Mouse (Mus musculus): Measurements from ENCODE around the gene Nav2. TPM values are rescaled to one million over a fixed set of nuclear protein-coding genes. Genes with fewer than 3 reads are reported as not detected.

The Nav2 gene
- polyA plus RNA-seq, 1 experiment from 2014 or later, result 22.4 TPM

GRCm38 (mm10) chr7:49078930-49079329 is 170.4 kb downstream of the Nav2 start:
- no peak overlapping the region for H3K27ac ChIP-seq (ENCODE audit: low read length)
- H3K36me3 ChIP-seq (ENCODE audit: insufficient read depth, low read length), result no peaks in the 10 kb centered on the region
- H3K9ac ChIP-seq (replicated peaks; ENCODE audit: low read depth), result no peak overlapping the region
- no peaks in the 10 kb centered on the region for H3K9me3 ChIP-seq (ENCODE audit: low read length)
- DNase-seq (ENCODE audit: low spot score) (no peak), ATAC-seq (no peak)
- H3K4me2 ChIP-seq (replicated peaks; ENCODE audit: low read depth, low read length), result no peak overlapping the region
- TF ChIP-seq CTCF (IDR thresholded peaks at IDR 0.05), result no peak
- no peak for TF ChIP-seq EP300 (IDR thresholded peaks at IDR 0.05)
- no peaks in the 10 kb centered on the region for H3K27me3 ChIP-seq (replicated peaks; ENCODE audit: insufficient read depth, low read length)
- H3K4me1 ChIP-seq (ENCODE audit: insufficient read depth, low read depth, low read length), result no peaks in the 10 kb centered on the region; the same call in 1 of the 2 replicates
- 79% methylated on average over 5 of the region's 5 CpGs for WGBS
- H3K4me3 ChIP-seq (ENCODE audit: low read depth, low read length), result no peak overlapping the region

GRCm38 (mm10) chr7:49082585-49083165 is 174.2 kb downstream of the Nav2 start:
- H3K27me3 ChIP-seq (replicated peaks; ENCODE audit: insufficient read depth, low read length), result no peaks in the 10 kb centered on the region
- H3K4me1 ChIP-seq (ENCODE audit: insufficient read depth, low read depth, low read length), result no peaks in the 10 kb centered on the region; the same call in 1 of the 2 replicates
- ATAC-seq (0 out of 2 replicates have a peak, but pooled peaks have one; percentile 40), DNase-seq (ENCODE audit: low spot score) (peak; percentile 18)
- no peak overlapping the region for H3K4me3 ChIP-seq (ENCODE audit: low read depth, low read length)
- H3K27ac ChIP-seq (ENCODE audit: low read length), result no peak overlapping the region
- no peaks in the 10 kb centered on the region for H3K36me3 ChIP-seq (ENCODE audit: insufficient read depth, low read length)
- no peak overlapping the region for H3K4me2 ChIP-seq (replicated peaks; ENCODE audit: low read depth, low read length)
- WGBS, result 50% methylated on average over 4 of the region's 4 CpGs
- no peak overlapping the region for H3K9ac ChIP-seq (replicated peaks; ENCODE audit: low read depth)
- TF ChIP-seq EP300 (IDR thresholded peaks at IDR 0.05) (no peak; the same call in 1 of the 2 replicates), CTCF (IDR thresholded peaks at IDR 0.05) (no peak)
- H3K9me3 ChIP-seq (ENCODE audit: low read length), result no peaks in the 10 kb centered on the region

GRCm38 (mm10) chr7:49084768-49085167 is 176.3 kb downstream of the Nav2 start:
- ATAC-seq, result no peak
- no peak for DNase-seq (ENCODE audit: low spot score)
- Histone ChIP-seq H3K9ac (replicated peaks; ENCODE audit: low read depth) (no peak overlapping the region), H3K27ac (ENCODE audit: low read length) (no peak overlapping the region), H3K36me3 (ENCODE audit: insufficient read depth, low read length) (no peaks in the 10 kb centered on the region), H3K4me3 (ENCODE audit: low read depth, low read length) (no peak overlapping the region), H3K4me1 (ENCODE audit: insufficient read depth, low read depth, low read length) (no peaks in the 10 kb centered on the region; the same call in 1 of the 2 replicates), H3K9me3 (ENCODE audit: low read length) (no peaks in the 10 kb centered on the region), H3K4me2 (replicated peaks; ENCODE audit: low read depth, low read length) (no peak overlapping the region), H3K27me3 (replicated peaks; ENCODE audit: insufficient read depth, low read length) (no peaks in the 10 kb centered on the region)
- TF ChIP-seq CTCF (IDR thresholded peaks at IDR 0.05) (no peak), EP300 (IDR thresholded peaks at IDR 0.05) (no peak)
- WGBS, result 40% methylated on average over 8 of the region's 8 CpGs

GRCm38 (mm10) chr7:49085759-49086158 is 177.2 kb downstream of the Nav2 start:
- DNase-seq (ENCODE audit: low spot score) (no peak), ATAC-seq (no peak)
- no peaks in the 10 kb centered on the region for H3K9me3 ChIP-seq (ENCODE audit: low read length)
- WGBS, result 81% methylated on average over 10 of the region's 10 CpGs
- no peak overlapping the region for H3K27ac ChIP-seq (ENCODE audit: low read length)
- no peak overlapping the region for H3K9ac ChIP-seq (replicated peaks; ENCODE audit: low read depth)
- no peaks in the 10 kb centered on the region for H3K36me3 ChIP-seq (ENCODE audit: insufficient read depth, low read length)
- H3K4me1 ChIP-seq (ENCODE audit: insufficient read depth, low read depth, low read length), result no peaks in the 10 kb centered on the region; the same call in 1 of the 2 replicates
- TF ChIP-seq CTCF (IDR thresholded peaks at IDR 0.05) (no peak), EP300 (IDR thresholded peaks at IDR 0.05) (no peak)
- H3K27me3 ChIP-seq (replicated peaks; ENCODE audit: insufficient read depth, low read length), result no peaks in the 10 kb centered on the region
- no peak overlapping the region for H3K4me3 ChIP-seq (ENCODE audit: low read depth, low read length)
- H3K4me2 ChIP-seq (replicated peaks; ENCODE audit: low read depth, low read length), result no peak overlapping the region

- H3K27ac ChIP-seq (ENCODE audit: low read length), result no peak overlapping the region
- DNase-seq (ENCODE audit: low spot score) (no peak), ATAC-seq (no peak)
- WGBS, result 72% methylated on average over 5 of the region's 5 CpGs
- no peak overlapping the region for H3K9ac ChIP-seq (replicated peaks; ENCODE audit: low read depth)
- H3K4me3 ChIP-seq (ENCODE audit: low read depth, low read length), result no peak overlapping the region
- TF ChIP-seq EP300 (IDR thresholded peaks at IDR 0.05) (no peak), CTCF (IDR thresholded peaks at IDR 0.05) (no peak)
- no peaks in the 10 kb centered on the region for H3K27me3 ChIP-seq (replicated peaks; ENCODE audit: insufficient read depth, low read length)
- H3K4me2 ChIP-seq (replicated peaks; ENCODE audit: low read depth, low read length), result no peak overlapping the region
- H3K36me3 ChIP-seq (ENCODE audit: insufficient read depth, low read length), result no peaks in the 10 kb centered on the region
- no peaks in the 10 kb centered on the region; the same call in 1 of the 2 replicates for H3K4me1 ChIP-seq (ENCODE audit: insufficient read depth, low read depth, low read length)
- H3K9me3 ChIP-seq (ENCODE audit: low read length), result no peaks in the 10 kb centered on the region
Measured at GRCm38 (mm10) chr7:49087154-49087553, 178.6 kb downstream of the Nav2 start.

GRCm38 (mm10) chr7:49088198-49088912 is 179.8 kb downstream of the Nav2 start:
- DNase-seq (ENCODE audit: low spot score) (no peak), ATAC-seq (no peak)
- TF ChIP-seq CTCF (IDR thresholded peaks at IDR 0.05) (no peak), EP300 (IDR thresholded peaks at IDR 0.05) (no peak)
- Histone ChIP-seq H3K4me3 (ENCODE audit: low read depth, low read length) (no peak overlapping the region), H3K36me3 (ENCODE audit: insufficient read depth, low read length) (no peaks in the 10 kb centered on the region), H3K4me1 (ENCODE audit: insufficient read depth, low read depth, low read length) (no peaks in the 10 kb centered on the region), H3K9ac (replicated peaks; ENCODE audit: low read depth) (no peak overlapping the region), H3K4me2 (replicated peaks; ENCODE audit: low read depth, low read length) (no peak overlapping the region), H3K27ac (ENCODE audit: low read length) (no peak overlapping the region), H3K27me3 (replicated peaks; ENCODE audit: insufficient read depth, low read length) (no peaks in the 10 kb centered on the region), H3K9me3 (ENCODE audit: low read length) (no peaks in the 10 kb centered on the region)
- 34% methylated on average over 15 of the region's 15 CpGs for WGBS

All from lung, postnatal 0 days (tissue).